Mouse (Mus musculus) megakaryocyte, embryonic 14.5 days (primary cell): Measurements from ENCODE around the gene Sumo3. TPM values are rescaled to one million over a fixed set of nuclear protein-coding genes. Genes with fewer than 3 reads are reported as not detected.

Experiments
- H3K27me3 ChIP-seq: replicated peaks from 2 replicates; pipeline ENCODE3; 2012; ENCODE audit warnings: inconsistent platforms
- H3K36me3 ChIP-seq: replicated peaks from 2 replicates; pipeline ENCODE3; 2012; ENCODE audit warnings: low read length, inconsistent platforms, mixed read lengths
- H3K4me1 ChIP-seq: 2 replicates; pipeline ENCODE4 v1.6.1; 2012; ENCODE audit warnings: inconsistent platforms
- H3K4me3 ChIP-seq: replicated peaks from 2 replicates; pipeline ENCODE3; 2012; ENCODE audit warnings: moderate library complexity, mild to moderate bottlenecking, inconsistent platforms
- H3K9me3 ChIP-seq: 2 replicates; pipeline ENCODE4 v1.6.1; 2012; ENCODE audit warnings: inconsistent platforms
- FLI1 ChIP-seq: IDR thresholded peaks from 2 replicates; pipeline ENCODE4 v1.6.1; 2012; ENCODE audit warnings: low read length, inconsistent platforms, mixed read lengths
- GATA1 ChIP-seq: IDR thresholded peaks from 3 replicates; pipeline ENCODE4 v1.6.1; 2012; ENCODE audit warnings: mixed read lengths, low read length, inconsistent platforms, borderline replicate concordance
- polyA plus RNA-seq: library from polyadenylated mRNA; stranded (reverse); fragments of >175 nt; gene quantifications from 2 replicates; pipeline ENCODE4 v1.2.3, GENCODE M21; 2012; ENCODE audit warnings: low replicate concordance; ENCODE audit not compliant: insufficient read depth

Sumo3 gene
- polyA plus RNA-seq, 1 experiment: 90.7 TPM

GRCm38 (mm10) chr10:77569973-77570658 is 35.8 kb upstream of the Sumo3 start:
- H3K36me3 ChIP-seq: peaks cover 79% of the 10 kb centered on the region
- TF ChIP-seq FLI1 (no peak), GATA1 (no peak)
- no peak overlapping the region for H3K4me3 ChIP-seq
- no peaks in the 10 kb centered on the region for H3K9me3 ChIP-seq
- H3K4me1 ChIP-seq: peaks cover 63% of the 10 kb centered on the region
- H3K27me3 ChIP-seq: no peaks in the 10 kb centered on the region

GRCm38 (mm10) chr10:77572225-77572624 is 33.7 kb upstream of the Sumo3 start:
- Histone ChIP-seq H3K9me3 (no peaks in the 10 kb centered on the region), H3K4me3 (no peak overlapping the region), H3K36me3 (peaks cover 61% of the 10 kb centered on the region), H3K4me1 (peaks cover 50% of the 10 kb centered on the region), H3K27me3 (no peaks in the 10 kb centered on the region)
- TF ChIP-seq GATA1 (no peak), FLI1 (no peak)

- H3K9me3 ChIP-seq: no peaks in the 10 kb centered on the region
- no peaks in the 10 kb centered on the region for H3K27me3 ChIP-seq
- no peak overlapping the region for H3K4me3 ChIP-seq
- H3K36me3 ChIP-seq: peaks cover 53% of the 10 kb centered on the region
- peaks cover 50% of the 10 kb centered on the region for H3K4me1 ChIP-seq
- TF ChIP-seq GATA1 (no peak), FLI1 (no peak)
Observed at GRCm38 (mm10) chr10:77573162-77573561, 32.7 kb upstream of the Sumo3 start.

- Histone ChIP-seq H3K27me3 (no peaks in the 10 kb centered on the region), H3K4me1 (peaks cover 49% of the 10 kb centered on the region), H3K4me3 (peak overlapping the region; percentile 99), H3K9me3 (no peaks in the 10 kb centered on the region), H3K36me3 (peaks cover 25% of the 10 kb centered on the region)
- no peak for TF ChIP-seq GATA1
- no peak for TF ChIP-seq FLI1
Observed at GRCm38 (mm10) chr10:77580027-77580920, 25.6 kb upstream of the Sumo3 start.

GRCm38 (mm10) chr10:77581023-77581407 is 24.9 kb upstream of the Sumo3 start:
- no peaks in the 10 kb centered on the region for H3K27me3 ChIP-seq
- TF ChIP-seq FLI1: no peak
- no peak for TF ChIP-seq GATA1
- peak overlapping the region; percentile 99 for H3K4me3 ChIP-seq
- peaks cover 53% of the 10 kb centered on the region for H3K4me1 ChIP-seq
- H3K9me3 ChIP-seq: no peaks in the 10 kb centered on the region
- H3K36me3 ChIP-seq: peaks cover 30% of the 10 kb centered on the region

GRCm38 (mm10) chr10:77581408-77582284 is 24.3 kb upstream of the Sumo3 start, which contains the start of gene Pttg1ip:
Pttg1ip (plus strand) TSS chr10:77581720.
- TF ChIP-seq GATA1: no peak
- peaks cover 36% of the 10 kb centered on the region for H3K36me3 ChIP-seq
- H3K4me1 ChIP-seq: peaks cover 59% of the 10 kb centered on the region
- peak within 1 kb of the TSS; percentile 99 for H3K4me3 ChIP-seq
- H3K9me3 ChIP-seq: no peaks in the 10 kb centered on the region
- H3K27me3 ChIP-seq: no peaks in the 10 kb centered on the region

- TF ChIP-seq FLI1: no peak
- no peak for TF ChIP-seq GATA1
- H3K9me3 ChIP-seq: no peaks in the 10 kb centered on the region
- peak overlapping the region; percentile 99 for H3K4me3 ChIP-seq
- no peaks in the 10 kb centered on the region for H3K27me3 ChIP-seq
- H3K4me1 ChIP-seq: peaks cover 65% of the 10 kb centered on the region
- H3K36me3 ChIP-seq: peaks cover 42% of the 10 kb centered on the region
Observed at GRCm38 (mm10) chr10:77582285-77582618, 23.6 kb upstream of the Sumo3 start.

- Histone ChIP-seq H3K4me3 (peak overlapping the region; percentile 99), H3K4me1 (peaks cover 80% of the 10 kb centered on the region), H3K9me3 (no peaks in the 10 kb centered on the region)
Observed at GRCm38 (mm10) chr10:77583795-77584422, 22.0 kb upstream of the Sumo3 start.

GRCm38 (mm10) chr10:77586637-77587036 is 19.3 kb upstream of the Sumo3 start:
- peaks cover 86% of the 10 kb centered on the region for H3K36me3 ChIP-seq

More at GRCm38 (mm10) chr10:77583795-77584422, 22.0 kb upstream of the Sumo3 start:
- TF ChIP-seq FLI1 (no peak), GATA1 (peak; percentile 71; the same call in 2 of the 3 replicates)
- Histone ChIP-seq H3K36me3 (peaks cover 59% of the 10 kb centered on the region), H3K27me3 (no peaks in the 10 kb centered on the region)

More at GRCm38 (mm10) chr10:77586637-77587036, 19.3 kb upstream of the Sumo3 start:
- Histone ChIP-seq H3K9me3 (no peaks in the 10 kb centered on the region), H3K4me3 (peak overlapping the region; percentile 87), H3K27me3 (no peaks in the 10 kb centered on the region), H3K4me1 (peaks cover 83% of the 10 kb centered on the region)
- TF ChIP-seq GATA1 (no peak), FLI1 (no peak)
